In genomic region chr10:127287271-127287935, GRCm38 (mm10) we compare ENCODE assay signal across 8 mouse cellular contexts. TPM values are rescaled to one million over a fixed set of nuclear protein-coding genes. Genes with fewer than 3 reads are reported as not detected.
A peak's percentile ranks its signal among the peaks of the same experiment; 100 is the strongest.
DNase-seq lines count a peak whose midpoint lies in the region; ATAC-seq and TF ChIP-seq lines count a peak whose summit lies in the region.

No protein-coding gene starts in this region.

- peaks cover 15 to 37% of the 10 kb centered on the region in 2 experiments; a peak in 3 of 4 replicates for H3K4me1 ChIP-seq in heart, embryonic 14.5 days (ENCODE audit: control insufficient read depth in 2 of 2, insufficient read depth in 2 of 2, low read length in 2 of 2)
- peaks cover 29% of the 10 kb centered on the region for H3K4me1 ChIP-seq in heart, postnatal 0 days (ENCODE audit: control insufficient read depth, insufficient read depth)
- H3K4me1 ChIP-seq in midbrain, embryonic 11.5 days (ENCODE audit: control insufficient read depth, insufficient read depth, low read length): peaks cover 43% of the 10 kb centered on the region

- H3K4me3 ChIP-seq in heart, embryonic 14.5 days (ENCODE audit: control insufficient read depth in 1 of 2, insufficient read depth in 1 of 2, low read depth in 1 of 2, low read length in 2 of 2): peak overlapping the region; percentile 69 to 83
- peak overlapping the region; percentile 74 for H3K4me3 ChIP-seq in heart, postnatal 0 days (ENCODE audit: low read depth, low read length)
- peak overlapping the region; percentile 64 for H3K4me3 ChIP-seq in midbrain, embryonic 11.5 days (ENCODE audit: low read depth, low read length)

- TF ChIP-seq CTCF in heart, postnatal 0 days (IDR thresholded peaks at IDR 0.05; ENCODE audit: low read depth): no peak

- H3K9ac ChIP-seq in heart, embryonic 14.5 days (ENCODE audit: low read length): peak overlapping the region; percentile 80
- H3K9ac ChIP-seq in heart, postnatal 0 days (replicated peaks; ENCODE audit: low read depth, low read length): peak overlapping the region; percentile 71
- H3K9ac ChIP-seq in midbrain, embryonic 11.5 days (ENCODE audit: low read length): peak overlapping the region; percentile 85

- H3K36me3 ChIP-seq in heart, embryonic 14.5 days (ENCODE audit: control insufficient read depth, insufficient read depth, low read length): peaks cover 51% of the 10 kb centered on the region
- H3K36me3 ChIP-seq in heart, postnatal 0 days (replicated peaks; ENCODE audit: control insufficient read depth, insufficient read depth, low read length): peaks cover 49% of the 10 kb centered on the region
- H3K36me3 ChIP-seq in midbrain, embryonic 11.5 days (ENCODE audit: control insufficient read depth, insufficient read depth, low read length): peaks cover 23% of the 10 kb centered on the region

- no peak for ATAC-seq in heart, embryonic 14.5 days (ENCODE audit: insufficient number of reproducible peaks, insufficient read depth, low FRiP score, low read depth)
- ATAC-seq in heart, postnatal 0 days (ENCODE audit: insufficient read depth, low read depth): no peak
- no peak for ATAC-seq in midbrain, embryonic 11.5 days (ENCODE audit: low FRiP score)
- no peak for ATAC-seq in inflammation-experienced regulatory T-cells, adult 6 months

- no peaks in the 10 kb centered on the region for H3K27me3 ChIP-seq in heart, embryonic 14.5 days (ENCODE audit: control insufficient read depth, insufficient read depth, low read length)
- no peaks in the 10 kb centered on the region for H3K27me3 ChIP-seq in heart, postnatal 0 days (ENCODE audit: control insufficient read depth, insufficient read depth, low read length)
- H3K27me3 ChIP-seq in midbrain, embryonic 11.5 days (ENCODE audit: control insufficient read depth, insufficient read depth, low read length): no peaks in the 10 kb centered on the region

- WGBS in heart, embryonic 14.5 days: 72% methylated on average over 15 of the region's 15 CpGs
- 65% methylated on average over 15 of the region's 15 CpGs for WGBS in heart, postnatal 0 days
- 76% methylated on average over 15 of the region's 15 CpGs for WGBS in midbrain, embryonic 11.5 days

- peak overlapping the region; percentile 98 for H3K4me2 ChIP-seq in heart, embryonic 14.5 days (ENCODE audit: low read length)
- H3K4me2 ChIP-seq in heart, postnatal 0 days (ENCODE audit: low read depth, low read length): peak overlapping the region; percentile 70
- peak overlapping the region; percentile 93 for H3K4me2 ChIP-seq in midbrain, embryonic 11.5 days

- no peaks in the 10 kb centered on the region for H3K9me3 ChIP-seq in heart, embryonic 14.5 days (ENCODE audit: control insufficient read depth, low read length)
- no peaks in the 10 kb centered on the region for H3K9me3 ChIP-seq in heart, postnatal 0 days (replicated peaks; ENCODE audit: control insufficient read depth, low read length)
- no peaks in the 10 kb centered on the region for H3K9me3 ChIP-seq in midbrain, embryonic 11.5 days (ENCODE audit: control insufficient read depth, low read length)

- DNase-seq in heart, postnatal 10 days: no peak
- peak; percentile 63 for DNase-seq in MN1 (ENCODE audit: low spot score)
- peak; percentile 18 for DNase-seq in heart, postnatal 0 days (ENCODE audit: low spot score)
- no peak for DNase-seq in midbrain, embryonic 11.5 days (ENCODE audit: low spot score, missing footprints)
- no peak for DNase-seq in right cerebral cortex, postnatal 4 days
- DNase-seq in thymus, postnatal 10 days (ENCODE audit: low spot score in 2 of 2): no peak

- no peak for TF ChIP-seq EP300 in heart, postnatal 0 days (IDR thresholded peaks at IDR 0.05; ENCODE audit: low read depth)

- peak overlapping the region; percentile 74 to 99 for H3K27ac ChIP-seq in heart, embryonic 14.5 days (replicated peaks in 1 of 2; ENCODE audit: control insufficient read depth in 1 of 2, insufficient read depth in 1 of 2, low read depth in 2 of 2, low read length in 2 of 2)
- H3K27ac ChIP-seq in heart, postnatal 0 days (ENCODE audit: low read depth): peak overlapping the region; percentile 99
- H3K27ac ChIP-seq in midbrain, embryonic 11.5 days (ENCODE audit: low read depth, low read length): peak overlapping the region; percentile 97; the same call in 1 of the 2 replicates

- intact Hi-C loops in heart, postnatal 10 days (cut with DNase I): loop anchor here (2.0 kb wide), 1 partner anchor 15 kb away; no protein-coding TSS in a partner anchor

RNA-seq across cellular contexts. Expression of gene Mbd6, which starts 1.4 kb away (rescaled TPM):
- polyA plus RNA-seq in heart, embryonic 14.5 days (2014; fragmentation: Nextera tagmentation; extraction: Ambion mirVana): 13.8 and 16.1 TPM in 2 replicates
- total RNA-seq in heart, postnatal 10 days (2021): 10 to 100 TPM; 34.2 to 35.5 TPM
- 8.3 and 8.7 TPM in 2 replicates for total RNA-seq in heart, postnatal 0 days (2014; rRNA removed; ENCODE audit: low replicate concordance)
- polyA plus RNA-seq in heart, postnatal 0 days (2015; fragmentation: Nextera tagmentation; extraction: Ambion mirVana): 6.5 and 6.9 TPM in 2 replicates
- 12.3 and 16.3 TPM in 2 replicates for polyA plus RNA-seq in midbrain, embryonic 11.5 days (2014; fragmentation: Nextera tagmentation; extraction: Ambion mirVana)
- 10 to 100 TPM in 1 of 3 experiments, 1 to 10 TPM in 2; 4.0 to 11.8 (median 6.4) TPM for polyA plus RNA-seq in inflammation-experienced regulatory T-cells, adult 6 months (2017; shearing (Covaris generic))

RNA-seq across cellular contexts. Expression of gene Dctn2, which starts 21.2 kb away (rescaled TPM):
- polyA plus RNA-seq in heart, embryonic 14.5 days (2014; fragmentation: Nextera tagmentation; extraction: Ambion mirVana): 126 and 137 TPM in 2 replicates
- total RNA-seq in heart, postnatal 10 days (2021): 100 to 1,000 TPM; 166 to 167 TPM
- 175 and 197 TPM in 2 replicates for total RNA-seq in heart, postnatal 0 days (2014; rRNA removed; ENCODE audit: low replicate concordance)
- polyA plus RNA-seq in heart, postnatal 0 days (2015; fragmentation: Nextera tagmentation; extraction: Ambion mirVana): 149 and 154 TPM in 2 replicates
- polyA plus RNA-seq in midbrain, embryonic 11.5 days (2014; fragmentation: Nextera tagmentation; extraction: Ambion mirVana): 196 and 206 TPM in 2 replicates
- polyA plus RNA-seq in inflammation-experienced regulatory T-cells, adult 6 months (2017; shearing (Covaris generic)): 10 to 100 TPM; 54.0 to 61.1 (median 56.9) TPM

RNA-seq across cellular contexts. Expression of gene Mars, which starts 24.2 kb away (rescaled TPM):
- polyA plus RNA-seq in heart, embryonic 14.5 days (2014; fragmentation: Nextera tagmentation; extraction: Ambion mirVana): 76.1 and 76.2 TPM in 2 replicates
- total RNA-seq in heart, postnatal 10 days (2021): 10 to 100 TPM; 42.0 to 43.9 TPM
- 48.9 and 68.9 TPM in 2 replicates for total RNA-seq in heart, postnatal 0 days (2014; rRNA removed; ENCODE audit: low replicate concordance)
- 62.4 and 64.6 TPM in 2 replicates for polyA plus RNA-seq in heart, postnatal 0 days (2015; fragmentation: Nextera tagmentation; extraction: Ambion mirVana)
- polyA plus RNA-seq in midbrain, embryonic 11.5 days (2014; fragmentation: Nextera tagmentation; extraction: Ambion mirVana): 185 and 187 TPM in 2 replicates
- 10 to 100 TPM; 20.7 to 28.9 (median 21.3) TPM for polyA plus RNA-seq in inflammation-experienced regulatory T-cells, adult 6 months (2017; shearing (Covaris generic))

RNA-seq across cellular contexts. Expression of gene Kif5a, which starts 24.3 kb away (rescaled TPM):
- polyA plus RNA-seq in heart, embryonic 14.5 days (2014; fragmentation: Nextera tagmentation; extraction: Ambion mirVana): 0.42 and 1.2 TPM in 2 replicates
- under 1 TPM; 0.42 to 0.89 TPM for total RNA-seq in heart, postnatal 10 days (2021)
- total RNA-seq in heart, postnatal 0 days (2014; rRNA removed; ENCODE audit: low replicate concordance): 0.12 and 0.27 TPM in 2 replicates
- 0.11 and 0.23 TPM in 2 replicates for polyA plus RNA-seq in heart, postnatal 0 days (2015; fragmentation: Nextera tagmentation; extraction: Ambion mirVana)
- 26.3 and 31.1 TPM in 2 replicates for polyA plus RNA-seq in midbrain, embryonic 11.5 days (2014; fragmentation: Nextera tagmentation; extraction: Ambion mirVana)
- under 1 TPM in 2 of 3 experiments, not detected in 1; 0.16 to 0.19 TPM for polyA plus RNA-seq in inflammation-experienced regulatory T-cells, adult 6 months (2017; shearing (Covaris generic))

RNA-seq across cellular contexts. Expression of gene Arhgap9, which starts 34.4 kb away (rescaled TPM):
- 1.3 and 2.4 TPM in 2 replicates for polyA plus RNA-seq in heart, embryonic 14.5 days (2014; fragmentation: Nextera tagmentation; extraction: Ambion mirVana)
- total RNA-seq in heart, postnatal 10 days (2021): 1 to 10 TPM; 3.3 to 4.1 TPM
- 0.73 and 0.97 TPM in 2 replicates for total RNA-seq in heart, postnatal 0 days (2014; rRNA removed; ENCODE audit: low replicate concordance)
- polyA plus RNA-seq in heart, postnatal 0 days (2015; fragmentation: Nextera tagmentation; extraction: Ambion mirVana): 1.4 and 1.8 TPM in 2 replicates
- 1.1 and 1.4 TPM in 2 replicates for polyA plus RNA-seq in midbrain, embryonic 11.5 days (2014; fragmentation: Nextera tagmentation; extraction: Ambion mirVana)
- 100 to 1,000 TPM in 2 of 3 experiments, 10 to 100 TPM in 1; 91.9 to 112 (median 108) TPM for polyA plus RNA-seq in inflammation-experienced regulatory T-cells, adult 6 months (2017; shearing (Covaris generic))

Comparison
In these comparisons a context has a peak if more than half of its experiments do, and no peak if none do; other contexts are left out.
1. DNase-seq: peak in MN1 (single experiment) and heart, postnatal 0 days (single experiment); none in heart, postnatal 10 days (0 of 2), midbrain, embryonic 11.5 days (single experiment), right cerebral cortex, postnatal 4 days (single experiment) and thymus, postnatal 10 days (0 of 2).
2. Peak in every context shown above with its lines, with median percentiles within 50 percentile points of each other: H3K27ac ChIP-seq, H3K4me2 ChIP-seq, H3K4me3 ChIP-seq and H3K9ac ChIP-seq.